Mouse (Mus musculus) stomach, embryonic 14.5 days (tissue): ENCODE results near the gene Ing2. TPM values are rescaled to one million over a fixed set of nuclear protein-coding genes. Genes with fewer than 3 reads are reported as not detected.

Experiments used
- ATAC-seq: fragments of 200-750 bp; cut with Nextera tagmentation; 2 replicates; pipeline ENCODE4 v1.8.0; 2017; ENCODE audit warnings: low read depth, moderate TSS enrichment; ENCODE audit not compliant: insufficient number of reproducible peaks, insufficient read depth, low FRiP score
- H3K27ac ChIP-seq: fragments of 300-500 bp; sonication (generic); 2 replicates; pipeline ENCODE4 v1.5.1; 2014; ENCODE audit warnings: mild to moderate bottlenecking, low read length, moderate library complexity, mixed read lengths
- H3K27me3 ChIP-seq: fragments of 300-500 bp; sonication (generic); 2 replicates; pipeline ENCODE4 v1.6.1; 2014; ENCODE audit warnings: low read length, control low read depth, mixed read lengths; ENCODE audit not compliant: control insufficient read depth, insufficient read depth
- H3K36me3 ChIP-seq: fragments of 300-500 bp; sonication (generic); 2 replicates; pipeline ENCODE4 v1.6.1; 2014; ENCODE audit warnings: mild to moderate bottlenecking, control low read depth, low read length, moderate library complexity, mixed read lengths; ENCODE audit not compliant: control insufficient read depth, insufficient read depth
- H3K4me1 ChIP-seq: fragments of 300-500 bp; sonication (generic); 2 replicates; pipeline ENCODE4 v1.6.1; 2014; ENCODE audit warnings: low read length, control low read depth, mixed read lengths; ENCODE audit not compliant: control insufficient read depth, insufficient read depth
- H3K4me2 ChIP-seq: fragments of 300-500 bp; sonication (generic); replicated peaks from 2 replicates; pipeline ENCODE4 v1.6.1; 2014; ENCODE audit warnings: low read depth, low read length, control low read depth
- H3K4me3 ChIP-seq: fragments of 300-500 bp; sonication (generic); 2 replicates; pipeline ENCODE4 v1.5.1; 2014; ENCODE audit warnings: low read depth, low read length, control low read depth
- H3K9ac ChIP-seq: fragments of 300-500 bp; sonication (generic); replicated peaks from 2 replicates; pipeline ENCODE4 v1.6.1; 2014; ENCODE audit warnings: low read depth, mild to moderate bottlenecking, control low read depth, low read length, moderate library complexity, mixed read lengths
- H3K9me3 ChIP-seq: fragments of 300-500 bp; sonication (generic); 2 replicates; pipeline ENCODE4 v1.6.1; 2016; ENCODE audit warnings: low read depth, low read length, control low read depth; ENCODE audit not compliant: control insufficient read depth
- WGBS: fragments of 180-500 bp; shearing (Covaris S2); extraction: QIAGEN DNeasy Blood & Tissue Kit; methylation state at CpG from one replicate; pipeline ENCODE4 v1.1.7; 2014; 5-methylcytosine and 5-hydroxymethylcytosine counted together
- polyA plus RNA-seq: library from polyadenylated mRNA; unstranded; fragments of >200 nt; fragmentation: Nextera tagmentation; extraction: Ambion mirVana; gene quantifications from 2 replicates; pipeline ENCODE4 v1.2.1, GENCODE M21; 2014

Gene Ing2
- polyA plus RNA-seq, 1 experiment from 2014 or later = 17.2 TPM

GRCm38 (mm10) chr8:47650853-47651252, 24.5 kb downstream of the Ing2 start:
- Histone ChIP-seq H3K9ac (no peak overlapping the region), H3K4me3 (no peak overlapping the region), H3K27ac (no peak overlapping the region), H3K4me2 (no peak overlapping the region), H3K4me1 (no peaks in the 10 kb centered on the region), H3K27me3 (no peaks in the 10 kb centered on the region), H3K36me3 (no peaks in the 10 kb centered on the region), H3K9me3 (0 out of 2 replicates have a peak, but pooled peaks cover 5% of the 10 kb centered on the region)
- WGBS = 29% methylated on average over 4 of the region's 4 CpGs
- ATAC-seq = no peak

DNA sequence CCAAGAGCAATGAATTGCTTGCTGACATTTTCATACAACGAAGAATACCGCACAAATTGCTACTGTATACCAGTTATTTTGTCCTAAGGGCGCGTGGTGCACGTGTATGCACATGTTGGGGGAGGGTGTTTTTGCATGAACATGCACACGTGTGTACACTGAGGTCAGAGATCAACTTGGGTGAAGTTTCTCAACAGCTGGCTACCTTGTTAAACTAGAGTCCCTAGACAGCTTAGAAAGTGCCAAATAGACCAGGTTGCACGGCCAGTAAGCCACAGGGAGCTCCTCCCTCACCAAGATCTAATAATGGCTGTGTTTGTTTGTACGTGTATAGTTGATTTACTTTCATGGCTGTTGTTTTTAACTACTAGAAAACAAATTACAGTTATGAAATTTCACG, 25.8 kb downstream of the Ing2 start:
- 84% methylated on average over 9 of the region's 9 CpGs for WGBS
- Histone ChIP-seq H3K4me1 (no peaks in the 10 kb centered on the region), H3K9ac (no peak overlapping the region), H3K4me2 (no peak overlapping the region), H3K36me3 (no peaks in the 10 kb centered on the region), H3K9me3 (0 out of 2 replicates have a peak, but pooled peaks cover 5% of the 10 kb centered on the region), H3K27me3 (no peaks in the 10 kb centered on the region), H3K27ac (no peak overlapping the region), H3K4me3 (no peak overlapping the region)
- no peak for ATAC-seq

DNA sequence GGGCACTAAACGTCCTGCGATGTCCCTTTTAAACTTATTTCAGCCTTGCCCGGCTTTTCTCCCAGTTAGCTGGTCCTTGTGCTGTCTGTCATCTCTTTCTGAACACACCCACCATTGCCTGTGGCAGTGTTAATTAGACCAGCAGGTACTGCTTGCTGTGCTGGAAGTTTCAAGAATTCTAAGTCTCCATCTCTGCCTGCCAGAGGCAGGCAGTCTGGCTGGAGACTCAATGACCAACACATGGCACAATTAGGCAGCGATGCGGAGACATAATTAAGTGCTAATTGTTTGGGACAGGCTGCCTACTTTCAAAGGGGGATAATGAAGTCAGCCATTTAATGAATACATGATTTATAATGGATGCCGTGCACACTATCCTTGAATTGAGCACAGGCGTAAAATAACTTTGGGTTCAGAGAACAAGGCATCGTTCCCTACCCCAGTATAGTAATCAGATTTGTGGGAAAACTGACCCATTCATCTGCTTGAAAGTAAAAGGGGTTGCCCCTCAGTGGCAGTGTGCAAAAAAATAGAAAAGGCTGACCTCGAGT, 32.8 kb downstream of the Ing2 start:
- 86% methylated on average over 9 of the region's 9 CpGs for WGBS

DNA sequence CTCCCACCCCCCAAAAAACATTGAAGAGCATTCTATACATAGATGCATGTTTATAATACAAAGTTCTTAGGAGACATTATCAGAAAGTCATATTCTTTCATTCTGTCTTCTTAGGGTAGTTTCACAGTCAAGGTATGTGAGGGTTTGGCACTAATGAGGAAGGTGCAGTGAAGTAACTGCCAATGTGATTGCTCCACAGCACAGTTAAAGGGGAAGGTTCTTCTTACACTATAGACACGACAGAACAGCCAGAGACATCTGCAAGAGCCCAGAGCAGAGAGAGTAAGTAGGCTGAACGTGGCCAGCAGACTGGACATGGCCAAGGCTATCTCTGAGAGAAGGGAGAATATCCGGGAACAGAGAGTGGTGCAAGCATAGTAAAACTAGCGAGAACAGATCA, 38.2 kb downstream of the Ing2 start:
- WGBS = 71% methylated on average over 4 of the region's 4 CpGs
- no peak overlapping the region for H3K9ac ChIP-seq
- H3K36me3 ChIP-seq = no peaks in the 10 kb centered on the region
- H3K27ac ChIP-seq = no peak overlapping the region
- H3K27me3 ChIP-seq = no peaks in the 10 kb centered on the region
- H3K4me3 ChIP-seq = no peak overlapping the region
- H3K4me2 ChIP-seq = no peak overlapping the region
- H3K4me1 ChIP-seq = no peaks in the 10 kb centered on the region
- 0 out of 2 replicates have a peak, but pooled peaks cover 8% of the 10 kb centered on the region for H3K9me3 ChIP-seq
- ATAC-seq = no peak

More for the DNA sequence above, 32.8 kb downstream of the Ing2 start:
- Histone ChIP-seq H3K36me3 (no peaks in the 10 kb centered on the region), H3K27ac (no peak overlapping the region), H3K9me3 (0 out of 2 replicates have a peak, but pooled peaks cover 13% of the 10 kb centered on the region), H3K9ac (no peak overlapping the region), H3K4me1 (no peaks in the 10 kb centered on the region), H3K4me2 (no peak overlapping the region), H3K4me3 (no peak overlapping the region), H3K27me3 (no peaks in the 10 kb centered on the region)
- no peak for ATAC-seq

DNA sequence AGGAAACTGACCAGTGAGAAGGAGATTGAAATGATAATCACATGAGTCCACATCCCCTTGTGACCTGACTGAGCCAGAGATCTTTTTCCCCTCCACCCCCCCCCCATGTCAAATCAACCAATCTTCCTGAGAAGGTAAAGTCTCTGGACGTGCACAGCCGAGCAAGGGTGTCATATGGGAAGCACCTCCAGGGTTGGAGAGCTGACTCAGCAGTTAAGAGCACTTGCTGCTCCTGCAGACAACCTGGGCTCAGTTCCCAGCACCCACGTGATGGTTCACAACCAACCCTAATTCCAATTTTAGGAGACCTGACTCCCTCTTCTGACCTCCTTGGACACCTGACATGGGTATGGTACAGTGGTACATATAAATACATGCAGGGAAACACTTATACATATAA, 39.3 kb downstream of the Ing2 start:
- no peak for ATAC-seq

GRCm38 (mm10) chr8:47634791-47635341, 40.5 kb downstream of the Ing2 start:
- no peak for ATAC-seq
- Histone ChIP-seq H3K9me3 (no peaks in the 10 kb centered on the region), H3K27ac (no peak overlapping the region), H3K9ac (no peak overlapping the region), H3K4me2 (peak overlapping the region; percentile 20; the same call in 1 of the 2 replicates), H3K27me3 (no peaks in the 10 kb centered on the region), H3K4me1 (no peaks in the 10 kb centered on the region), H3K36me3 (no peaks in the 10 kb centered on the region), H3K4me3 (no peak overlapping the region)
- 35% methylated on average over 10 of the region's 10 CpGs for WGBS

More for the DNA sequence above, 39.3 kb downstream of the Ing2 start:
- no peak overlapping the region for H3K9ac ChIP-seq
- no peaks in the 10 kb centered on the region for H3K36me3 ChIP-seq
- no peaks in the 10 kb centered on the region for H3K27me3 ChIP-seq
- WGBS = 76% methylated on average over 3 of the region's 3 CpGs
- no peak overlapping the region for H3K27ac ChIP-seq
- H3K9me3 ChIP-seq = 0 out of 2 replicates have a peak, but pooled peaks cover under 1% of the 10 kb centered on the region
- no peak overlapping the region for H3K4me3 ChIP-seq
- H3K4me2 ChIP-seq = no peak overlapping the region
- no peaks in the 10 kb centered on the region for H3K4me1 ChIP-seq

- H3K36me3 ChIP-seq = no peaks in the 10 kb centered on the region
- H3K4me3 ChIP-seq = no peak overlapping the region
- no peaks in the 10 kb centered on the region for H3K27me3 ChIP-seq
- H3K9me3 ChIP-seq = no peaks in the 10 kb centered on the region
- no peaks in the 10 kb centered on the region for H3K4me1 ChIP-seq
- H3K27ac ChIP-seq = no peak overlapping the region
- ATAC-seq = no peak
- H3K4me2 ChIP-seq = no peak overlapping the region
- WGBS = 69% methylated on average over 1 of the region's 1 CpGs
- no peak overlapping the region for H3K9ac ChIP-seq
Observed at GRCm38 (mm10) chr8:47621144-47621543, 54.2 kb downstream of the Ing2 start.
